Mouse (Mus musculus) WW6 (cell line): ENCODE results near the gene Eif4e2.

Source experiments
- DNase-seq: peaks from one replicate; pipeline ENCODE4 v3.0.0-alpha.2; 2013; ENCODE audit warnings: low read depth, low spot score

Eif4e2 gene

GRCm38 (mm10) chr1:87259316-87259715 lies 45.6 kb downstream of the Eif4e2 start:
- no peak for DNase-seq

DNA sequence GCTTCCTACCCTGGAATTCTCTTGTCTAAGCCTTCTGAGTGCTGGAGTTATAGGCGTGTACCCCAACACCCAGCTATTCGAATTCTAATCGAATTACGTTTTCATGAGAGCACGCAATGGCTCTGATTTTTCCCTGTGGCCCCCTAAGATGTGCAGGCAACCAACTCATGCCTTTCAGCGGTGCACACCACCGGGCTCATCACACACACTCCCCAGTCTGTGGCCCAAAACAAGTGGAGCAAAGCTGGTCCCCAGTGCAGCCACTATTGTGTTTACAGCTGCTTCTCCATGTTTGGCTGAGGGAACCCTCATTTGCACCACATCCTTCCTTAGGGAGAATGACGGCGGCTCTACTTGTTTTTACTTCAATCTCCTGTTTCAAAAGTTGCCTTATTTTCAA lies 49.5 kb downstream of the Eif4e2 start:
- no peak for DNase-seq

- no peak for DNase-seq
Observed at GRCm38 (mm10) chr1:87263796-87264133, 50.1 kb downstream of the Eif4e2 start.

DNA sequence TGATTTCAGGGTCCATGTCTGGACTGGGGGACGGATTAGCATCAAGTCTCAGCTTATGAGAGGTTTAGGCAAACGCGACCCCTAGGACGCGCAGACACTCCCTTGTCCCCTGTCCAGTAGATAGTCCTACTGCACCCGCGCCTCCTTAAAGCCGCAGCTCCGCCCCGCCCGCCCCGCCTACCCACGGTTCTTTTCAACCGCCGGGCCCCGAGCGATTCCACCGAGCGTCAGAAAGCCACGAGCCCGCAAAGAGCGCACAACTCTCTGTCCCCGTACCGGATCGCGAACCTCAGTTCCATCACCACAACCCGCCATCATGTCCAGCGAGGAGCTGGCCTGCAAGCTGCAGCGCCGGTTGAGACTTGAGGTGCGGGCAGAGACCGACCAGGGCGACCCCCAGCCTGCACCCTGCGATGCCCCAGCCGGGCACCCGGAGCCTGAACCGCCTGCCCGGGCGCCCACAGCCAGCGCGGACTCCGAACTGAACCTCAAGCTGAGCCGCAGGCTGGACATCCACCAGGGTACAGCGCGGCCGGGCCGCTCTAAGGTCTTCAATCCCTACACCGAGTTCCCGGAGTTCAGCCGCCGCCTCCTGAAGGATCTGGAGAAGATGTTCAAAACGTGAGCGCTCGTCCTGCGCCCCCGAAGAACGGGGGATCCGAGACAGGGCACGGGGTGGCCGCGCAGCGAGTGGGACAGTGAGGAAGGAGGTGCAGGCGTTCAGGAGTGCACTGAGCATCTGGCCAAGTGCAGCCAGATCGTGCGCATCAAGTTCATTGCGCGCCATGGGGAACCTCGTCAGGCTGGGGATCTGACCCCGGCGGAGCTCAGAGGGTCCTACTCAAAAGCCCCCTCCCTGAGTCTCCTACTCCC lies 50.7 kb downstream of the Eif4e2 start, which contains the start of gene Efhd1:
Efhd1 (plus strand) TSS at position 230 of the 873 bp plus-strand sequence.
- DNase-seq = no peak

GRCm38 (mm10) chr1:87265200-87265599 lies 51.5 kb downstream of the Eif4e2 start:
- no peak for DNase-seq

DNA sequence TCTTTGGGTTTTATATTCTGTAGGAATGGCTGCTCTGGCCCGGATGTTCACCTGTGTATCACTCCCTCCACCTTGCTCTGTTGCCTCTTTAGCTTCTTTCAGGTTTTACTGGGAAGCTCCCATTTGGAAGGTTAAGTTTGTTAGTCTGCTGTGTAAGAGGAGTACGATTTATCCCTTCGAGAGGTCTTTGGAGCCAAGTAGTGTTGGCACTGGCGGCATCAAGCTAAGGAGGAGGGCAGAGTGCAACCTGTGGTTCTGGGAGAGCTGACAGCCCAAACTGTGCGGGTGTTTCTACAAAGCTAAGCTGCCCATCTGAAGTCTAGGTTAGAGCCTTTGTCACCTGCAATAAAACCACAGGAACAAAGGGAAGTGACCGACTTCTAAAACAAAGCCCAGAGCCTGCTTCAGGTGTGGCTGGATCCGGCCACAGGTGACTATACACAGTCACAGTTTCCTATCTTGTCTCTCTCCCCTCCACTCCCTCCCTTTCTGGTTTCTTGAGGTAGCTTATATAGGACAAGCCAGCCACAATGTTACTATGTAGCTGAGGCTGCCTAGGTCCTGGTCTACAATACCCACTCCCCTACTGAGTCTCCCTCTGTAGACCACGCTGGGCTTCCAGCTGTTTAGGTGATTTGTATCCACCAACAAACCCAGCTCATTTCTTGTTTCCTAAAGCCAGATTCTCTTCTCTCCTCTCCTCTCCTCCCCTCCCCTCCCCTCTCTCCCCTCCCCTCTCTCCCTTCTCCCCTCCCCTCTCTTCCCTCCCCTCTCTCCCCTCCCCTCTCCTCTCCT lies 52.8 kb downstream of the Eif4e2 start:
- no peak for DNase-seq

DNA sequence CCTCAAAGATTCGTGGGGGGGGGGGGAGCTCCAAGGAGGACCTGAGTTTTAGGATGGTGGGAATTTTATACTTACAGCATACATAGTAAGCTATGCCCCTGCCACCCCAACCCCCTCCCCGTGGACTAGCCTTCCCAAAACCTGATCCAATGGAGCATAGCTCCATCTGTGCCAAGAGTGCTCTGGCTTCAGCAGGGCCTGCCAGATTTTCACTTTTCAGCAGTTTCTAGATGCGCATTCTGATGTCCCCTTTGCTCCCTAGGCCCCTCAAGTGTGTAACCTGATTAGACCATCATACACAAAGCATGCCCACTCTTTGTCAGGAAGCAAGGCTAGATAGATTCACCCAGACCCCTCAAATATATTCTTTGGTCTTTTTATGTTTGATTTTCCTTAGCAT lies 56.5 kb downstream of the Eif4e2 start:
- DNase-seq = no peak

- no peak for DNase-seq
Observed at GRCm38 (mm10) chr1:87270641-87271467, 57.1 kb downstream of the Eif4e2 start.

DNA sequence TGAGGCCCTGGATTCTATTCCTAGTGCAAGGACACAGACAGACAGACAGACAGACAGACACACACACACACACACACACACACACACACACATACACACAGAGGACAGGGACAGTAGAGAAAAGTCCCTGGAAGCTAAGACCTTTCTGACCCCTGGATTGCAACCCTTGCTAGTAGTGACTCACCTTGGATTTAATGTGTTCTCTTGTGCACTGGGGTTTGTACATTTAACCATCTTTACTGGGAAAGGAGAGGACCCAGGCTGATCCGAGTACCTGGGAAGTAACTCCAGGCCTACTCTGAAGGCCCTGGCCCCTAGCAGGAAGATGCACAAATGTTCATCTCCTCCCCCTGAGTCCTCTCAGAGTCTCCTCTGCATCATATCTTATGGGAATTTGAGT lies 57.9 kb downstream of the Eif4e2 start:
- no peak for DNase-seq

DNA sequence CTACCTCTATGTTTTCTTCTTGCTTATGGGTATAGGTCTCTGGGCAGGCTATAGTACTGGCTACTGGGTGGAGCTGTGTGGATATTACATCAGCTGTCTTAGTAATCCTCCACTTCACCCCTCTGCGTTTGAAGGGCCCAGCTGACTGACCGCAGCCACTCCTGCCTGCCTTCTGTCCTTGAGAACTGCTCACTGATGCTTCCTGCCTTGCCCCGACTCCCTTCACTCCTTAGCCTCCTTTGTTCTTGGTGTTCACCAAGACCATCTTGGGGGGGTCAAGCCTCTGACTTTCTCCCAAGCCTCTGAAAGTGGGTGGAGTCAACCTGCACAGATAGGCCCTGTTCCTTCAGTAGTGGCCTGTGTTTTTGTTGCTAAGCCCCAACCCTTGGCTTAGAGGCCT lies 58.7 kb downstream of the Eif4e2 start:
- DNase-seq = no peak

GRCm38 (mm10) chr1:87273514-87273942 lies 59.8 kb downstream of the Eif4e2 start:
- no peak for DNase-seq

DNA sequence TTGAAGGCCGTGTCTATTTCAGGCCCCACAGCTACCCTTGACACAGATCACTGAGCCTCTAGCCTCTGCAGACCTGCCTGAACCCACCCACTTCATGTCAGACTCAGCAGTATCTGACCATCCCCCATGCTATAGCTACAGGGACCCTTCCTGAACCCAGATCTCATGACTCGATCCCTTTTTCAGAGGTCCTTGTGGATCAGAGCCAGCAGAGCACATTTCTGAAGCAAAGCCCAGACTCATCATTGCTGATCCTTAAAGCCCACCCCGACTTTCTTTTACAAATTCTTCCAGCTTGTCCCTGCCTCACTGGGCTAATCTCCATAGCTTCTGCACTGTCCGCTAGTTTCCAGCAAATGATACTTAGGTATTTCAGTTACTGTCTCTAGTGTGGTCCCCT lies 60.4 kb downstream of the Eif4e2 start:
- no peak for DNase-seq

- no peak for DNase-seq
Observed at GRCm38 (mm10) chr1:87275151-87275550, 61.4 kb downstream of the Eif4e2 start.

DNA sequence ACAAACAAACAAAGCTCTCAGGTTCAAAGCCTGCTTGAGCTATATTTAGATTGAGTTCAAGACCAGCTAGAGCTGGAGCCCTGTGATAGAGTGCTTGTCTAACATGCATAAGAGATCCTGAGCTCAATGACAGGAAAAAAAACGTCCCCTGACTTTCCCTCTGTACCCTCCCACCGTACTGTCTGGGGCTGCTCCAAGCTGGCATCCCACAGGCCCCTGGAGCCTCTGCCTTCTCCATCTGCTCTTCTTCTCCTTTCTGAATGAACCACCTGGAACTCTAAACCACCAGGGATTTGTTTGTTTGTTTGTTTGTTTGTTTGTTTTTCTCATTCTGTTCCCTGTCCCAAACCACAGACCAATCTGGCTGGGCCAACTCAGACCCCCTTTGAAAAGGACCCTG lies 62.3 kb downstream of the Eif4e2 start:
- DNase-seq = no peak

- no peak for DNase-seq
Observed at GRCm38 (mm10) chr1:87280281-87280680, 66.6 kb downstream of the Eif4e2 start.

- DNase-seq = no peak
Observed at GRCm38 (mm10) chr1:87281599-87282412, 68.1 kb downstream of the Eif4e2 start.

DNA sequence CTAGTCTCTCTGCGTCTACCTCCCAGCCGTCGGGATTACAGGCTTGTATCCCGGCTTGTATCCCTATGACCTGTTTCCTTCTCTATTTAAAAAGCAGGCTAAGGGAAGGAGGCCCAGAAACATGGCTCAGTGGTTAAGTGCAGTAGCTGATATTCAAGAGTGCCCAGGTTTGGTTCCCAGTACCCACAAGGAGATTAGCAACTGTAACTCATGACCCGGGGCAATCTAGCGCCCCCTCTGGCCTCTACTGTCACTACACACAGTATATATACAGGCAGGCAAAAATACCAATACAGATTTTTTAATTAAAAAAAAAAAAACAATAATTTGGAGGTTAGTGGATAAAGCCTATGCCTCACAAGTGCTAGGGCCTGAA lies 68.7 kb downstream of the Eif4e2 start:
- DNase-seq = no peak

DNA sequence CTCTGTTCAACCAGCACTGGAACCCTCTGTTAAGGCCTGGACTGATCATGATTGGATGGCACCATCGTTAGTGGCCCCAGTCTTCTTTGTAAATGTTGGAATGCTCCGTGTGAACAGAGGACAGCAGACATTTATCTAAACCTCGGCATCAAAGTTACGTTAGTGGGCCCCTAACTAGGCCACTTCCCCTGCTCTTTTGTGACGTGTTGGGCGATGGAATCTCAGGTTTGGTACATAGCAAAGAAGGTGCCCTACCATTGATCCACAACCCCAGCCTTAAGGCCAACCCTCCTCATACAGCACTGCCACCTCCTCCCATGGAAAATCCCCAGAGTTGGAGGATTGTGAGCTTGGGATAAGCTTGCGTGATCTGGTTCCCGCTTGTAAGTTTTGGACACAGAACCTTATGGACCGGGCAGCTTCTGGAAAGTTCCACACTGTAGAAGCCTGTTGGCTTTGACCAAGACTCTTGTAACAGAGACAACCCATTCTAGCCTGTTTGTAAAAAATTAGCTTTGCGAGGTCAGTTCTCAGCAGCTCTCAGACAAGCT lies 69.8 kb downstream of the Eif4e2 start:
- no peak for DNase-seq

GRCm38 (mm10) chr1:87287105-87287504 lies 73.4 kb downstream of the Eif4e2 start:
- no peak for DNase-seq
